8 mouse cellular contexts compared by ENCODE assay signal in genomic region chr12:81532316-81533028, GRCm38 (mm10). TPM values are rescaled to one million over a fixed set of nuclear protein-coding genes. Genes with fewer than 3 reads are reported as not detected.
DNase-seq lines count a peak whose midpoint lies in the region; ATAC-seq lines count a peak whose summit lies in the region.

TSS of gene Gm20498 (minus strand) at chr12:81532905.
TSS of gene Synj2bp (minus strand) at chr12:81532911.

- peaks cover 52% of the 10 kb centered on the region for H3K79me2 ChIP-seq in macrophage (ENCODE audit: inconsistent target)

- H3K4me1 ChIP-seq in hindbrain, embryonic 16.5 days (ENCODE audit: control insufficient read depth, insufficient read depth, low read depth, low read length), result peaks cover 12% of the 10 kb centered on the region

- under 1% methylated on average over 46 of the region's 46 CpGs for WGBS in hindbrain, embryonic 16.5 days
- WGBS in macrophage (ENCODE audit: missing documents), result under 1% methylated on average over 46 of the region's 46 CpGs

- peak within 1 kb of the TSS; percentile 90 for H3K9ac ChIP-seq in hindbrain, embryonic 16.5 days (ENCODE audit: low read depth, low read length)

- DNase-seq in WW6 (ENCODE audit: low read depth, low spot score), result peak; percentile 65
- DNase-seq in cerebellum, postnatal 4 days (ENCODE audit: low spot score in 2 of 2), result peak; percentile 63 to 78
- DNase-seq in gastrocnemius, adult 18-20 months (ENCODE audit: low spot score), result peak; percentile 78
- DNase-seq in left cerebral cortex, adult 18-20 months (ENCODE audit: low spot score in 2 of 2), result peak; percentile 86 to 90
- DNase-seq in right cerebral cortex, adult 18-20 months, result peak; percentile 91
- DNase-seq in urinary bladder, postnatal 10 days (ENCODE audit: low spot score), result peak; percentile 25

- no peaks in the 10 kb centered on the region for H3K27me3 ChIP-seq in hindbrain, embryonic 16.5 days (replicated peaks; ENCODE audit: control insufficient read depth, insufficient read depth, low read length)

- peak within 1 kb of the TSS; percentile 86 for H3K27ac ChIP-seq in hindbrain, embryonic 16.5 days (ENCODE audit: low read depth, low read length)
- H3K27ac ChIP-seq in macrophage, result peak within 1 kb of the TSS; percentile 27

- H3K9me3 ChIP-seq in hindbrain, embryonic 16.5 days (ENCODE audit: control insufficient read depth, low read length), result no peaks in the 10 kb centered on the region

- H3K4me3 ChIP-seq in hindbrain, embryonic 16.5 days (ENCODE audit: low read length), result peak within 1 kb of the TSS; percentile 90
- H3K4me3 ChIP-seq in macrophage (ENCODE audit: inconsistent target), result peak within 1 kb of the TSS; percentile 95

- peak within 1 kb of the TSS; percentile 71 for H3K4me2 ChIP-seq in hindbrain, embryonic 16.5 days (ENCODE audit: low read length)

- ATAC-seq in hindbrain, embryonic 16.5 days, result peak; percentile 97

- H3K36me3 ChIP-seq in hindbrain, embryonic 16.5 days (ENCODE audit: control insufficient read depth, insufficient read depth, low read length), result no peaks in the 10 kb centered on the region
- H3K36me3 ChIP-seq in macrophage (ENCODE audit: inconsistent target), result no peaks in the 10 kb centered on the region

RNA-seq across cellular contexts. Expression of gene Gm20498, which starts in this region (rescaled TPM):
- 10 to 100 TPM; 39.3 to 39.4 TPM for total RNA-seq in gastrocnemius, adult 18-20 months (2021)
- polyA plus RNA-seq in hindbrain, embryonic 16.5 days (2015; fragmentation: Nextera tagmentation; extraction: Ambion mirVana), result 42.5 and 44.7 TPM in 2 replicates
- total RNA-seq in left cerebral cortex, adult 18-20 months (2021), result 10 to 100 TPM; 36.7 to 53.7 TPM
- total RNA-seq in macrophage (2018; cell fraction: chromatin; rRNA removed), result 10 to 100 TPM in 24 of 26 experiments, 1 to 10 TPM in 2; 8.8 to 43.8 (median 28.7) TPM
- total RNA-seq in macrophage (2018; cell fraction: cytosol; rRNA removed), result 1 to 10 TPM; 2.2 to 8.7 (median 4.0) TPM
- 10 to 100 TPM in 15 of 26 experiments, 1 to 10 TPM in 11; 1.6 to 22.4 (median 10.4) TPM for total RNA-seq in macrophage (2018; cell fraction: nucleus; rRNA removed)
- 3.1 to 6.0 TPM (median 4.3 TPM) in 3 replicates for polyA plus RNA-seq in macrophage (2018)

RNA-seq across cellular contexts. Expression of gene Synj2bp, which starts in this region (rescaled TPM):
- 10 to 100 TPM; 36.1 to 40.4 TPM for total RNA-seq in gastrocnemius, adult 18-20 months (2021)
- polyA plus RNA-seq in hindbrain, embryonic 16.5 days (2015; fragmentation: Nextera tagmentation; extraction: Ambion mirVana), result 30.3 and 35.3 TPM in 2 replicates
- 10 to 100 TPM; 34.8 to 37.7 TPM for total RNA-seq in left cerebral cortex, adult 18-20 months (2021)
- 10 to 100 TPM in 22 of 26 experiments, 1 to 10 TPM in 4; 4.7 to 56.7 (median 23.0) TPM for total RNA-seq in macrophage (2018; cell fraction: chromatin; rRNA removed)
- 10 to 100 TPM; 16.1 to 25.8 (median 21.9) TPM for total RNA-seq in macrophage (2018; cell fraction: cytosol; rRNA removed)
- 10 to 100 TPM in 21 of 26 experiments, 1 to 10 TPM in 5; 6.6 to 55.7 (median 18.4) TPM for total RNA-seq in macrophage (2018; cell fraction: nucleus; rRNA removed)
- polyA plus RNA-seq in macrophage (2018), result 20.4 to 32.5 TPM (median 20.7 TPM) in 3 replicates

Comparison
In these comparisons a context has a peak if more than half of its experiments do, and no peak if none do; other contexts are left out.
1. Peak in every context shown above with its lines: DNase-seq, ATAC-seq, H3K4me3 ChIP-seq and H3K27ac ChIP-seq.
2. DNase-seq: peak in every context shown above with its lines; median percentile 91 in right cerebral cortex, adult 18-20 months; 88 in left cerebral cortex, adult 18-20 months; 78 in gastrocnemius, adult 18-20 months; 70 in cerebellum, postnatal 4 days; 65 in WW6; 25 in urinary bladder, postnatal 10 days.